Mouse (Mus musculus) gastrocnemius, postnatal 4 days (tissue): ENCODE results near the gene Fuk. TPM values are rescaled to one million over a fixed set of nuclear protein-coding genes. Genes with fewer than 3 reads are reported as not detected.
"Not testable (repeated sequence)": the region's sequence is repeated elsewhere in the genome, so short reads cannot be mapped to it uniquely, and the experiment has no call there.

Experiments used
- DNase-seq, 2 experiments: peaks; one replicate each; pipeline ENCODE4 v3.0.0; 2021 to 2022; ENCODE audit warnings: low spot score in 2 of 2, mixed read lengths in 2 of 2
- long read RNA-seq, 2 experiments: library from polyadenylated mRNA; stranded (forward); transcript quantifications; one replicate each; pipeline ENCODE4 v2.0.0; 2021
- total RNA-seq, 2 experiments: library from RNA; stranded (reverse); gene quantifications; 2 replicates each; pipeline ENCODE4 v1.2.3; 2021

Fuk gene
- 1 to 10 TPM; 5.9 to 6.5 TPM for total RNA-seq
- long read RNA-seq, experiment 1, partial matches to known transcripts = 1 of 11 reads
- long read RNA-seq, experiment 1, other reads (novel, unspliced or antisense) = 6 of 11 reads
- long read RNA-seq, experiment 2, partial matches to known transcripts = 7 of 12 reads
- long read RNA-seq, experiment 2, other reads (novel, unspliced or antisense) = 3 of 12 reads

GRCm38 (mm10) chr8:110901839-110902578 is at the start of gene Fuk:
Fuk (minus strand) TSS chr8:110902488.
- DNase-seq = peak; percentile 57 to 81

GRCm38 (mm10) chr8:110950065-110950484 is 47.8 kb upstream of the Fuk start:
- DNase-seq = no peak

GRCm38 (mm10) chr8:110945716-110946115 is 43.4 kb upstream of the Fuk start:
- no peak for DNase-seq

- DNase-seq = no peak
Measured at GRCm38 (mm10) chr8:110944276-110944876, 42.1 kb upstream of the Fuk start.

GRCm38 (mm10) chr8:110941453-110941948 is 39.2 kb upstream of the Fuk start:
- peak; percentile 56 to 81 for DNase-seq

GRCm38 (mm10) chr8:110940682-110941452 is 38.6 kb upstream of the Fuk start:
- no peak for DNase-seq

- DNase-seq = peak in 1 of 2 experiments; percentile 33
Measured at GRCm38 (mm10) chr8:110938882-110939589, 36.7 kb upstream of the Fuk start.

GRCm38 (mm10) chr8:110936217-110936616 is 33.9 kb upstream of the Fuk start:
- DNase-seq = no peak

- no peak for DNase-seq
Measured at GRCm38 (mm10) chr8:110933272-110933671, 31.0 kb upstream of the Fuk start.

- no peak for DNase-seq
Measured at GRCm38 (mm10) chr8:110932444-110932843, 30.2 kb upstream of the Fuk start.

- DNase-seq = peak; percentile 63 to 80
Measured at GRCm38 (mm10) chr8:110931176-110931939, 29.1 kb upstream of the Fuk start.

- not testable (repeated sequence) for DNase-seq
Measured at GRCm38 (mm10) chr8:110929672-110930071, 27.4 kb upstream of the Fuk start.

- no peak for DNase-seq
Measured at GRCm38 (mm10) chr8:110929066-110929465, 26.8 kb upstream of the Fuk start.

GRCm38 (mm10) chr8:110928435-110928834 is 26.1 kb upstream of the Fuk start:
- DNase-seq = no peak

- no peak for DNase-seq
Measured at GRCm38 (mm10) chr8:110926690-110927089, 24.4 kb upstream of the Fuk start.

GRCm38 (mm10) chr8:110925691-110926140 is 23.4 kb upstream of the Fuk start:
- DNase-seq = no peak

GRCm38 (mm10) chr8:110921492-110922230 is 19.4 kb upstream of the Fuk start:
- peak; percentile 23 to 65 for DNase-seq

GRCm38 (mm10) chr8:110920773-110921277 is 18.5 kb upstream of the Fuk start:
- DNase-seq = no peak
